Mouse (Mus musculus): ENCODE data around the gene Glt1d1. TPM values are rescaled to one million over a fixed set of nuclear protein-coding genes. Genes with fewer than 3 reads are reported as not detected.
A peak's percentile ranks its signal among the peaks of the same experiment; 100 is the strongest.
"Not testable (repeated sequence)": the region's sequence is repeated elsewhere in the genome, so short reads cannot be mapped to it uniquely, and the experiment has no call there.

Glt1d1 gene
- total RNA-seq, 2 experiments from 2014 or later: not detected

DNA sequence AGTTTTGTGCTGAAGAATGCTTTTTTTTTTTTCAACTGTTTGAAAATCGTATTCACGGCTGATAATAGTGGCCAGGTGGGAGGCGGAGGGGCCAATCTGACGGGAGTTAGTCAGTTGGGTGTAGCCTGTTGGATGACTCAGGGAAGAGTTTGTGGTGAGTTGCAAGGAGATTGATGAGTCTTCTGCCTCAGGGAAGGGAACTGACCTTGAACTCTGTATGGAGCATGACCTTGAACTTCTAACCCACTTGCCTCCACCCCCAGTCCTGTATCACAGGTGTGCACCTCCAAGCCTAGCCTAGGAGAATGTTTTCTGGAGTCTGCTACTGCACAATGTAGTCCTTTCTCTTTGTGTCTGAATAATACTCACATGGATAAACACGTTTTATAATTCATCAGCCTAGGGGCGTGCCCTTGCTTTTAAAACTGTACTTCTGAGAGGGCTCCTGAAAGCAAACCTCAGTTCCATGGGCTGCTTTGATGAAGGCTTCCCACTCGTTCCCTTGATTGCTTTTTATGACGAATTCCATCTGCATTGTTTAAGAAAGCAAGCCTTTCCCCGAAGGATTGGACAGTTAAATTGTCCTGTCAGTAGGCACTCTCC is 56.6 kb downstream of the Glt1d1 start:
- no peak for ATAC-seq (replicated peaks; ENCODE audit: low FRiP score, low TSS enrichment, poor library complexity, severe bottlenecking)

DNA sequence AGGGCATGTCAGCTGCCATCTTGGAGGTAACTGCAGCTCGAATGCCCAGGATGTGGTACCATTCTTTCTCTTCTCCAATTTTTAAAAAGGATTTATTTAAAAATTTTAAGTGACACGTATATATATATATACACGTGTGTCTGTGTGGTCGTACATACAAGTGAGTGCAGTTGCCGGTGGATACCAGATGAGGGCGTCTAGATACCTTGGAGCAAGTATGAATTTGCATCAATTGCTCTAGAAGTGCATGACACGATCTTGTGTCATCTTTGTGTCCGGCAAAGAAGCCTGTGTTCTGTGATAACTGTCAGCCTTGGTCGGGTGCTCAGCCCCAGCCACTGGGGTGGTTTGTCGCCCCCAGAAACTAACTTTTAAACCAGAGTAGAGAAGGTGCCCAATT is 59.0 kb downstream of the Glt1d1 start:
- ATAC-seq (replicated peaks; ENCODE audit: low FRiP score, low TSS enrichment, poor library complexity, severe bottlenecking): no peak

DNA sequence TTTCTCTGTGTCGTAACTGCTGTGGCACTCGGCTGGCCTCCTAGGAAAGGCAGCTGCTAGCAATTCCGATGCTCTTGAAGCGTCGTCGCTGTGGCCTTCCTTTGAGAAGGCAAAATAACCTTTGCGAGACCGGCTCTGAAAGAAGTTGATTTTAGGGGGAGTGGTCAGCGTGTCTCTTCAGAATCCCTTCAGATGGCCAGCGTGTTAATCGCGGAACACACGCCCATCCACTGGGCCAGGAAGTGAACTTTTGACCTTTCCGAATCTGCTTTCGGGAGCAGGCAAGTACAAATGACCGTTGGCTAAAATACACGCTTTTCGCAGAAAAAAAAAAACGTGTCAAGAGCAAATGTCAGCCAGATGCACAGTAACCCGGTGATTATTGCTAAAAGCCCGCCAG is 59.5 kb downstream of the Glt1d1 start:
- ATAC-seq (replicated peaks; ENCODE audit: low FRiP score, low TSS enrichment, poor library complexity, severe bottlenecking): no peak

DNA sequence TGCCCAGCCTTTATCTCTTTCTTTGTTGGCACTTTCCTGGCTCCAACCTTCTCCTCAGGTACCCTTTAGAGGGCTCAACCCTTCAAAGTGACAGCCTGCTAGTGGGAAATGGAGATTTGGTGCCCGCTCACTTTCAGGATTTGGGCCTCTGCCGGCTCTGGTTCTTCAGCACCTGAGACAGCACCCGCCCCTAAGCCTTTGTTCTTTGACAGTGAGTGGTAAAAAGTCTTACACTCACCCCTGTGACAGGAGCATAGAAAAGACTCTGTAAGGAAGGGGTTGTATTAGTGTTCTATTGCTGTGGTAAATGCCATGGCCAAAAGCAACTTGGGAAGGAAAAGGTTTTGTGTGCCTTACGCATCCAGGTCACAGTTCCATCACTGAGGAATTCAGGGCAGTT is 63.8 kb downstream of the Glt1d1 start:
- ATAC-seq (replicated peaks; ENCODE audit: low FRiP score, low TSS enrichment, poor library complexity, severe bottlenecking): no peak

DNA sequence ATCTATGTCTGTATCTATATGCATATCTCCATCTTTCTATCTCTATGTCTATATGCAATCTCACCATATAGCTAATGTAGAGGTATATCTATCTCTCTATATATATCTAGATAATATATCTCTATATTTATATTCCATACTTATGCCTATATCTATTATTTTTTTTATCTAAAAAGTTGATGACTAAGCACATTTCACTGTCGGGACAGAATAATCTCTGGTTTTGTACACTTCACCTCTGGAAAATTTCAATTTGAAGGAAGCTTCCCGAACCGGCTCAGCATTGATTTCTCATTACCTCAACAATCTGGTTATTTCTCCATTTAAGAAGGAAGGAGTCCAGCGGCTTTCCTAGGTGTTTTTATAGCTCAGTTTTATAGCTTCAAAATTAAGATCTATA is 64.5 kb downstream of the Glt1d1 start:
- no peak for ATAC-seq (replicated peaks; ENCODE audit: low FRiP score, low TSS enrichment, poor library complexity, severe bottlenecking)

DNA sequence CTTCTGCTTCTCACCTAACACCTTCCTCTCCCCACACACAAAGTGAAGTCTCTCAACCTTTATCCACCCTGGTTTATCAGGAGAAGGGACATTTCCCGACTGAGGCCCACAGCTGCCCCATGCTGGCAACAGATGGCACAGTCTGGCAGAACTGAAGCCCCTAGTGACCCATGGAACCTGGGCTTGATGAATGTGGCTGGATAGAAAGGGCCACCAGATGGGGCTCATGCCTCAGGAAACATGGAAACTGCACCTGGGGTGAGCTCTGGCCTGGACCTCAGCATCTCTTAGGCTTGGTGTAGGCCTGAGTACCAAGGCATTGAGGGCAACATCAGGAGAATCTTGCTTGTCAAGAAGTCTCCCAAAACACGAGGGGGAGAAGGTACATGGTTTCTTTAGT is 66.5 kb downstream of the Glt1d1 start:
- no peak for ATAC-seq (replicated peaks; ENCODE audit: low FRiP score, low TSS enrichment, poor library complexity, severe bottlenecking)

DNA sequence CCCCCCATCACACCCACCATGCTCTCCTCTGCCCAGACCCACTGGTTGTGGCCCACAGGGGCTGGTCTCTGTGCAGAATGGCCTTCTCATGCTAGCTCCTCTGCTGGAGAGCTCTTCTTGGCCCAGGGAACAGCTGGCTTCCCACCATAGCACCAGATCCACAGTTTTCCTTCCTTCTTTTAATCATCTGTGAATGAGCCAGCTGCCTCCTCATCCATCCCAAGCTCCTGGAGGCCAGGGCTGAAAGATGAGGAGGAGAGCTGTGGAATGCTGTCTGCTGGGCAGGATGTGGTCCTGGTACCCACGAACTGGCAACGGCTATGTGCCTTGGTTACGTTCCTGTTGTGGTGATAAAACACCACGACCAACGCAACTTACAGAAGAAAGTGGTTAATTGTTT is 67.6 kb downstream of the Glt1d1 start:
- ATAC-seq (replicated peaks; ENCODE audit: low FRiP score, low TSS enrichment, poor library complexity, severe bottlenecking): no peak

DNA sequence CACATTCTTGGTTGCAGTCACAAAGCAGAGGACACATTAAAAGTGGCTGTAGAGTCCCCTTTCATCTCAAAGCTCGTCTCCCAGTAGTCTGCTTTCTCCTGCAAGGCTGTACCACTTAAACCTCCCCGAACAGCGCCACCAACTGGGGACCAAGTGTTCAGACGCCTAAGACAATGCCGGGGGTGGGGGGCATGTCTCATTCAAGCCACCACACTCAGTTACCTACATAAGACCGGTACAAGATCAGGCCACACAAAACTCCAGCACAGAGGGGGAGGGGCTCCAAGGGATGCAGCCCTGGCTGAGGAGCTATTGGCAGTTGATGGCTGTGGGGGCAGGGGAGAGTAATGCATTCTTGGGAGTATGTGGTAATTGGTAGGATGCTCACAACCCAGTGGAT is 68.1 kb downstream of the Glt1d1 start:
- ATAC-seq (replicated peaks; ENCODE audit: low FRiP score, low TSS enrichment, poor library complexity, severe bottlenecking): no peak

DNA sequence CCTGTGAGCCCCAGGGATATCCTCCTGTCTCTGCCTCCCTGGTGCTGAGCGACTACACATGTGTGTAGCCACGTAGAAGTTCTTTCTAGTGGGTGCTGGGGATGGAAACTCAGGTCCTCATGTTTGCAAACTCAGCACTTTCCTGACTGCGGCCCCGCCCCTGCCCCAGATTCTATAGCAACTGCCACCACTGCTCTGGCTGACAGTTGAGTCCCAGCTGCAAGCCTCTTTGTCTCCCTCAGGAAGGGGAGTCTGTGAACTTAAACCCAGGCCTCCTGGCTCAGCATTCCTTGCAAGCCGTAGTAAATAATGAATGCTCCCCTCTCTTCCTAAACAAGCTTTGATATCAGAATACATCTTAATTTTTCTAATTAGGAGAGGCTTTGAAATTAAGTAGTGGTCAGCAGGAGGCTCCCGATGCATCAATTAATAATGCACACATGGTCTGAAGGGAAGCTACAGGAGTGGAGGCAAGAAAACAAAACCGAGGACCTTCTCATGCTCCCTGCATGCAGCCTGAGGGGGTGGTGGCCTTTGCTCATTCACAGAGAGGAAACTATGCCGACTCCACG is 71.6 kb downstream of the Glt1d1 start:
- no peak for ATAC-seq (replicated peaks; ENCODE audit: low FRiP score, low TSS enrichment, poor library complexity, severe bottlenecking)

DNA sequence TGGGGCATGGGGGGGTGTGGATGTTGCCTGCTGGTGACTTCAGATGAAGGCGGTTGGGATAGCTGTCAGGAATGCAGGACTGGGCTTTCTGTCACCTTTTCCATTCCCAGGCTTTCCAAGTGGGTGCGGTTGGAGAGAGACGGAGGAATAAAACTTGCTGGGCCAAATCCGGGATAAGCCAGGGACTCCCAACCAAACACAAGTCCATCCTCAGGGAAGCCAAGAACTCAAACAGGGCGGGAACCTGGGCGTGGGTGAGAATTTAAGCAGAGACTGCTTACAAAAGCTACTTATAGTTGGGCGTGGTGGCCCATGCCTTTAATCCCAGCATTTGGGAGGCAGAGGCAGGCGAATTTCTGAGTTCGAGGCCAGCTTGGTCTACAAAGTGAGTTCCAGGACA is 73.2 kb downstream of the Glt1d1 start:
- no peak for ATAC-seq (replicated peaks; ENCODE audit: low FRiP score, low TSS enrichment, poor library complexity, severe bottlenecking)

DNA sequence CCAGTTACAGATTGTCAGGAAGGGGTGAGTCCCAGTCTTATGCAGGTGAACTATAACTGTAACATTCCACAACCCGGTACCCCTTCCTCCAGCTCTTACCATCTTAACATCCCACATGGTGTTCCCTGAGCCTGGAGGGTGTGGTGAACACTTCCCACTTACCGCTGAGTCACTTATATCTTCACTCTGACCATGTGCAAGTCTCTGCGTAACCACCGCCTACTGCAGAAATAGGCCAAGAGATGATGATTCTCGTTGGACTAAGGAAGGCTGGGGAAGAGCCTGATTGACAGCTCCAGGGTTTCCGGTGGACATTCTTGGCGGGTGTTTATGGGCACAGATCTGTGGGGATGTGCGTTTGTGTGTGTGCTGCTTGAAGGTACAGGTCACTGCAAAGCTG is 73.9 kb downstream of the Glt1d1 start:
- ATAC-seq (replicated peaks; ENCODE audit: low FRiP score, low TSS enrichment, poor library complexity, severe bottlenecking): no peak

DNA sequence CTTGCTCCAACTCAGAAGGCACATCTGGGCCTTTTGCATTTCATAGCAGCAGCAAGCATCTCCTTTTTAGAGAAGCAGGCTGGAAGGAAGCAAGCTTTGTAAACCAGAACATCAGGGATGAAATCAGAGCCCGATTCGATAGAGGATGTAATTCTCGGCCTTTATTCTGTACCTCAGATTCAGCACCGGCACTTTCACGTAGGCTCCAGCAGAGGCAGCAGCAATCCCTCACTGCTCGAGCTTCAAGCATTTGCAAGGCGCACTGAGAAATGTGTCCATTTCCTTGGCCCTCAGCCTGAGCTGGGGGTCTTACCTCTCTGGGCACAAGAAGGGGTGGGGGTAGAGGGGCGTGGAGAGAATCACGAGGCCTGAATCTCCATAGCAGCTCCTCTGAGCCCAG is 76.1 kb downstream of the Glt1d1 start:
- ATAC-seq (replicated peaks; ENCODE audit: low FRiP score, low TSS enrichment, poor library complexity, severe bottlenecking): no peak

DNA sequence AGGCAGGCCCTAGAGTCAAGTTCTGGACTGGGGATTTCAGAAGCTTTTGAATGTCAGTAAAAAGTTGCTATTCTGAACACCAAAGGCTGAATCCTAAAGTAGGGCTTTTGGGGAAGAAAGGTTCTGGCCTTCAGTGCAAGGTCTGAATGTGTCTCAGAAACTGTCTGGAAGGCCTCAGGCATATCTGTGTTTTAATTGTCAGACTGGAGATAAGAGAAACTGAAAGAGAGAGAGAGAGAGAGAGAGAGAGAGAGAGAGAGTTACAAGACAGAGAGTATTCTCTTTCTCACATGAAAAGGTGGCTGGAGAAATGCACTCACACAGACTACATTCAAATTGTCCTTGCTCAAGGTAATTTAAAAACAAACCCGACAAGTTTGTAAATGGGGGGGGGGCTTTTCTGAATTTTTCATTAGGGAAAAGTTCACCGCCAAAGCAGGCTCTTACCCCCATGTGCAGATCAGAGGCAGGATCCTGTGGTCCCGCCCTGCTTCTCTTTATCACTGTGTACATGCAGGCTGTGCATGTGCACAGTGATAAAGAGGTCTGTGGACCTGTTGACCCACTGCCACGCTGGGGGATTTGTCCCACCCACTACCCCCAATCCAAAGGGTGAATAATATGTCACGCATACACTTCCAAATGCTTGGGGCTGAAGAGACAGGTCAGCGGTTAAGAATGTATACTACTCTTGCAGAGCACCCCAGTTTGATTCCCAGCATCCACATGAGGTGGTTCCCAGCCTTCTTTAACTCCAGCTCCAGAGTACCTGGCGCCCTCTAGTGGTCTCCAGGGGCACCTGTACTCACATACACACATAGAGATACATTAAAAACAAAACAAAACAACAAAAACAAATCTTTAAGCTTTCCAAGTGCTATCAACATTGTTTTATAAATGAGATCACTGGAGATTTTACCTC is 83.0 kb downstream of the Glt1d1 start:
- peak; percentile 89 for ATAC-seq (replicated peaks; ENCODE audit: low FRiP score, low TSS enrichment, poor library complexity, severe bottlenecking)

DNA sequence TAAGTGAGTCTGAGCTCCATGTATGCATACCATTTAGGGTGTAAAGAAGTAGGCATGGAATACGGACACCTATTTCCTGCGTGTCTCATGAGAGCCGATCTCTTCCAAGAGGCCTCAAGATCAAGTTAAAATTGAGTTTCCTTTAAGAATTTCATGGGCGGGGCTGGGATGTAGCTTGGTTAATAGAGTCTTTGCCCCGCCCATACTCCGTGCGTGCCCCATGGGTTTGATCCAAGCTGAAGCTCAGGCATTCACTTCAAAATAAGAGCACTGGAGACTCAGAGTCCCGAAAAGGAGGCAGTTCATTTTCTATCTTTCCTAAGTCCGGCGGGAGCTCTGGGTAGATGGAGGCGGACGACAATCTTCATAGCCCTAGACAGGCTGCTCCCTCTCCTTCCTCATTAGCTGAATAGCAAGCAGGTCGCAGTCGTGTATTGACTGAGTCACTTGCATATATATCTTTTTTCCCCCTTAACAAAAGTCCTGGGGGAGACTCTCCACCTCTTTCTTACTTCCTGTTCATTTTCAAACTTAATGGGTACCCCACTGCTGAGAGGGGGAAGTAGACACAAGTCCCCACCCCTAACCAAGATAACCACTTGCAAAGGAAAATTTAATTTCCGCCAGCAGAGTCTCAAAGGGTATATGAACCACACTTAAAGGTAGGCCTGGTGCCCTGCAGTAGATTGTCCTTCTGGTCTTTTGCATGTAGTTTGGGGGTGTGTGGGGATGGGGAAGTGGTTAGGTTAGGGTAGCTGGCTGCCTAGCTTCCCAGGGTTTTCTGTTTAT is 88.7 kb downstream of the Glt1d1 start:
- ATAC-seq (replicated peaks; ENCODE audit: low FRiP score, low TSS enrichment, poor library complexity, severe bottlenecking): peak; percentile 95

DNA sequence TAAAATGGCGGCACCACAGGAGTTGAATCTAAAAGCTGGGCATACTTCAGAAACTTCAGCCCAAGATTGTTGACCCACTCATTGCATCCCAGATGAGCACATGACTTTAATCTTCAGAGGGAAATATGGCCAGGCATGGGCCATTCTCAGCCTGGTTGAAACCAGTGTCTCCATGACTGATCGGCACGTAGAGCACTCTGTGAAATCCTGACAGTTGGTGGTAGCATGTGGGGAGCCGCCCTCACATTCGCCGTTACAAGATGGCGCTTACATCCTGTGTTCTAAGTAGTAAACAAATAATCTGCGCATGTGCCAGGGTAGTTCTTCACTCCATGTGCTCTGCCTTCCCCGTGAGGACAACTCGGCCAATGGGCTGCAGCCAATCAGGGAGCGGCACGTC is 90.1 kb downstream of the Glt1d1 start:
- not testable (repeated sequence) for ATAC-seq (replicated peaks; ENCODE audit: low FRiP score, low TSS enrichment, poor library complexity, severe bottlenecking)

DNA sequence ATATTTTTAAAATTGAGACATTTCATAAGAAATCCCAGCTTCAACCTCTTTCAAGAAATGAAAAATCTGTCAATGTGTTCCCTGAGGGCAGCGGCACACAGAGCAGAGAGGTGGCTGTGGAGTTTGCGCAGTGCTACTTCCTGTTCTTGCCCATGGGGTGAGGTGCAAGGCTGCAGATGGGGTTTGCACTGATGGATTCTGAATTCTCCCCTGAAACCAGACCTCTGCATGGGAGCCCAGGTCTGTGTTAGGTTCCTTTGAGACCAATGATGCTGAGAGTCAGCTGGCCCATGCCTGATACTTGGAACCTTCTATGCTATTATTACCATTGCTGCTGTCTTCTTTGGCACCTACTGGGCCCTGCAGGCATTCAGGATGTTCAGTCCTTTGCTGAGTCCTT is 98.3 kb downstream of the Glt1d1 start:
- no peak for ATAC-seq (replicated peaks; ENCODE audit: low FRiP score, low TSS enrichment, poor library complexity, severe bottlenecking)

DNA sequence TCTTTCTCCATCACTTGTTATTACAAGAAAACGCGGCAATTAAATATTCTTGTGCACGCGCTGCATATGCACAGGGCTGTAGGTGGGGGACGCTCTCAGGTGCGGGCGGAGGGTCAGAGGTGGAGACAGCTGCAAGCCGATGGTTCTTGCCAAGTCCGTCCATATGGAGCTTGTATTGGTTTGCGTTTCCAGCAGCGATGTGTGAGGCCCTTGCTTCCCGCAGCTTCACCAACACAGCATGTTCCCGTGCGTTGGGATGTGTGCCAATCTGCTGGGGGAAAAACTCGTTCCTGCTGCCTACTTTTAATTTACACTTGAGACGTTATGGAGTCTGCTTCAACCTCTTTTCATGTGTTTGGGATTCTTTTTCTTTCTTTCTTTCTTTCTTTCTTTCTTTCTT is 109.3 kb downstream of the Glt1d1 start:
- no peak for ATAC-seq (replicated peaks; ENCODE audit: low FRiP score, low TSS enrichment, poor library complexity, severe bottlenecking)

DNA sequence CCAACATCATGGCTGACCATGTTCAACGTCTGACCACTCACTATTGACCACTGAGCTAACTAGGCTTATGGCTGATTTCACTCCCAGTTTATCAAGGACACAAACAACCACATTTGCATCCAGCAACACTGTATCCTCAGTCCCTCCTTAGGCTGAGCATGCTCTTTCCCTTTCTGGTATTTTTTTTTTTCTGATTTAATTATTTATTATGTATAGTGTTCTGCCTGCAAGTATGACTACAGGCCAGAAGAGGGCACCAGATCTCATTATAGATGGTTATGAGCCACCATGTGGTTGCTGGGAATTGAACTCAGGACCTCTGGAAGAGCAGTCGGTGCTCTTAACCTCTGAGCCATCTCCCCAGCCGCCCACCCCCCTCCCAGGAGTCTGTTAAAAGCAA is 117.5 kb downstream of the Glt1d1 start:
- not testable (repeated sequence) for ATAC-seq (replicated peaks; ENCODE audit: low FRiP score, low TSS enrichment, poor library complexity, severe bottlenecking)

DNA sequence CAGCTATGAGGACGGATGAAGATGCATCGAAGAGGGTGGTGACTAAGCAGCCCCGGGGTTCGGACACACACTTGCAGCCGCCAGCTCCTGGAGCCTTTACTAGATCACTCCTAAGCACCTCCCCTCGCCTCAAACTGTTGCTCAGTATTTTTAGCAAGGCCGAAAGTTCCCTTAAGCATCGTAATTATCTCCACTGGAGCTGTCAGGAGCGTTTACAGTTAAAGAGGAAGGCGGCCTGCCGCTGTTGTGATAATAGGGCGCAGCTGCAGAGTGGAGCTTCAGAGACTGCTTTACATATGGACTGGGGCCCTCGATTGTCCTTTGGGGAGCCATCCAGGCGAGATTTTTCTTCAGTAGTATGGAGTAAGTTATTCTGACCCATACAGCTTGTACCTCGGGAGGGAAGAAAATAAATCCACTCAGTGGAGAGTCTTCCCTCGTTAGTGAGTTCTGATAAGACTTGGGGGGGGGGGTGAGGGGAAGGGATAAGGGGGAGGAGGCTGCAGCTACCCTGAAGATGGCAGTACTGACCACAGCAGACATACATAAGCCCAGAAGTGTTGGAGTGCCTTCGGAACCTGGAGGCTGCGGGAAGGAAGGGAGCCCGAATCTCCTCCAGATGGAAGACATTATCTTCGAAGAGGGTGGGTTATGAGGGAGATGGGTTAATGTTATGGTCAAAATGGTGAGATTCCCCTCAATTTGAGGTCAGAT is 119.4 kb downstream of the Glt1d1 start:
- ATAC-seq (replicated peaks; ENCODE audit: low FRiP score, low TSS enrichment, poor library complexity, severe bottlenecking): peak; percentile 80
